Mouse (Mus musculus) midbrain, embryonic 11.5 days (tissue): ENCODE measurements around the gene Lrrc38. TPM values are rescaled to one million over a fixed set of nuclear protein-coding genes. Genes with fewer than 3 reads are reported as not detected.
"Not testable (repeated sequence)": the region's sequence is repeated elsewhere in the genome, so short reads cannot be mapped to it uniquely, and the experiment has no call there.

ENCODE experiments used
- ATAC-seq: fragments of 200-750 bp; cut with Nextera tagmentation; 2 replicates; pipeline ENCODE4 v1.8.0; 2017; ENCODE audit warnings: moderate TSS enrichment, moderate library complexity; ENCODE audit not compliant: low FRiP score
- DNase-seq: peaks from one replicate; pipeline ENCODE4 v3.0.0; 2015; ENCODE audit warnings: low spot score; ENCODE audit errors: missing footprints
- H3K27ac ChIP-seq: fragments of 300-500 bp; sonication (generic); 2 replicates; pipeline ENCODE4 v1.5.1; 2014; ENCODE audit warnings: low read depth, low read length
- H3K27me3 ChIP-seq: fragments of 300-500 bp; sonication (generic); 2 replicates; pipeline ENCODE4 v1.6.1; 2014; ENCODE audit warnings: mild to moderate bottlenecking, low read length, moderate library complexity, mixed read lengths; ENCODE audit not compliant: control insufficient read depth, insufficient read depth
- H3K36me3 ChIP-seq: fragments of 300-500 bp; sonication (generic); 2 replicates; pipeline ENCODE4 v1.6.1; 2014; ENCODE audit warnings: mild to moderate bottlenecking, low read length, moderate library complexity, mixed read lengths; ENCODE audit not compliant: control insufficient read depth, insufficient read depth
- H3K4me1 ChIP-seq: fragments of 300-500 bp; sonication (generic); 2 replicates; pipeline ENCODE4 v1.6.1; 2014; ENCODE audit warnings: low read length; ENCODE audit not compliant: control insufficient read depth, insufficient read depth
- H3K4me2 ChIP-seq: fragments of 300-500 bp; sonication (generic); 2 replicates; pipeline ENCODE4 v1.6.1; 2014; ENCODE audit warnings: mild to moderate bottlenecking, moderate library complexity
- H3K4me3 ChIP-seq: fragments of 300-500 bp; sonication (generic); 2 replicates; pipeline ENCODE4 v1.5.1; 2014; ENCODE audit warnings: low read depth, low read length
- H3K9ac ChIP-seq: fragments of 300-500 bp; sonication (generic); 2 replicates; pipeline ENCODE4 v1.6.1; 2014; ENCODE audit warnings: low read length
- H3K9me3 ChIP-seq: fragments of 300-500 bp; sonication (generic); 2 replicates; pipeline ENCODE4 v1.6.1; 2016; ENCODE audit warnings: low read length; ENCODE audit not compliant: control insufficient read depth
- WGBS: fragments of 180-500 bp; shearing (Covaris S2); extraction: QIAGEN DNeasy Blood & Tissue Kit; methylation state at CpG from one replicate; pipeline ENCODE4 v1.1.7; 2014; 5-methylcytosine and 5-hydroxymethylcytosine counted together
- polyA plus RNA-seq: library from polyadenylated mRNA; unstranded; fragments of >200 nt; fragmentation: Nextera tagmentation; extraction: Ambion mirVana; gene quantifications from 2 replicates; pipeline ENCODE4 v1.2.1, GENCODE M21; 2014

The Lrrc38 gene
- polyA plus RNA-seq, 1 experiment from 2014 or later: 0.27 TPM

DNA sequence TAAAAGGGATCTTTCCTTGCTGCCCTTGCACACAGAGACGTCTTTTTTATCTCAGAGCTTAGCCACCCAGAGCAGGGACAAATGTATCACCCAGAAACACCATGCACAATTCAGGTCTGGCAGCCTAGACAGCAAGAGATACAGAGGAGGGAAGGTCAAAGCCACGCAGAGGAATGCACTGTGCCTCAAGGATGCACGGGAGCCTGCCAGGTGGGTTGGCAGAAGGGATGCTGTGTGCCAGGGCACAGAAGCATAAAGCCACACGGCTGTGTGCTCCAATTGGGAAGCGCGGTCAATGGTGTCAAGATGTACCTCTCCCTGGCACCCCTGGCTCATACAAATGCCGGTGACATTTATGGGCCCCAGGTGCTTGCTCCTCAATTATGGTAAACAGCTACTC, 8.1 kb upstream of the Lrrc38 start:
- no peak overlapping the region for H3K9ac ChIP-seq
- H3K4me3 ChIP-seq: no peak overlapping the region
- no peaks in the 10 kb centered on the region for H3K27me3 ChIP-seq
- no peaks in the 10 kb centered on the region for H3K4me1 ChIP-seq
- H3K36me3 ChIP-seq: no peaks in the 10 kb centered on the region
- DNase-seq (no peak), ATAC-seq (no peak)
- H3K4me2 ChIP-seq: no peak overlapping the region
- H3K27ac ChIP-seq: no peak overlapping the region
- 90% methylated on average over 7 of the region's 7 CpGs for WGBS
- H3K9me3 ChIP-seq: no peaks in the 10 kb centered on the region

DNA sequence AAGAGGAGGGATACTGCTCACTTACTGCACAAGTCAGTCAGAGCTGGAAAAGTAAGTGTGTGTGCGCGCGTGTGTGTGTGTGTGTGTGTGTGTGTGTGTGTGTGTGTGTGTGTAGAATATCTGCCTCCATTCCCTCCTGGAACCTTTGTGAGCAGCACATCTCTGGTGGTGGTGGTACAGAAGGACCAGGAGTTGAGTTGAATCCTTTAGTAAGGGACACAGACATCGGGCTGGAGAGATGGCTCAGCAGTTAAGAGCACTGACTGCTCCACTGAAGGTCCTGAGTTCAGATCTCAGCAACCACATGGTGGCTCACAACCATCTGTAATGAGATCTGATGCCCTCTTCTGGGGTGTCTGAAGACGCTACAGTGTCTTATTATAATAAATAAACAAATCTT, 4.1 kb upstream of the Lrrc38 start:
- DNase-seq, H3K4me3 ChIP-seq, ATAC-seq, H3K9me3 ChIP-seq, H3K27ac ChIP-seq, H3K4me2 ChIP-seq, H3K36me3 ChIP-seq, H3K9ac ChIP-seq: not testable (repeated sequence)
- WGBS: 89% methylated on average over 5 of the region's 5 CpGs
- peaks cover 11% of the 10 kb centered on the region for H3K4me1 ChIP-seq
- peaks cover 26% of the 10 kb centered on the region for H3K27me3 ChIP-seq

DNA sequence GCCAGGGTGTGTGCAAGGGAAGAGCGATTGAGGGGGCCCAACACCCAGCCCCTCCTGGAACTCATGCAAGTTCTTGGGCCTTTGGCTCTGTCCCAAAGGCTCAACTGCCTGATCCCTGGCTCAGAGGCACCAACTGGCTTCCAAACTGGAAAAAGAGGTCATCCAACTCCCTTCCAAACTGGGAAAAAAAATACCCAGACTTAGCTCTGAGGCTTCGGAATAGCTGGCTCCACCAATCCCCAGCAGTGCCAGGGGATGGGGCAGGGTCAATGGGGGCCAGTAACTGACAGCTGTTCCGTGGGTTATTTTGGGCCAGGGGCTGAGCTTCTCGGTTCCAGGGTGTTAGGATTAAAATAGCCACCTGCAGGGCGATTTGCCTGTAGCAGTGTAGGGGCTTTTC, 879 bp upstream of the Lrrc38 start:
- Histone ChIP-seq H3K9me3 (no peaks in the 10 kb centered on the region), H3K4me2 (no peak overlapping the region), H3K27ac (no peak overlapping the region), H3K9ac (no peak overlapping the region), H3K4me1 (peaks cover 11% of the 10 kb centered on the region), H3K36me3 (no peaks in the 10 kb centered on the region), H3K4me3 (no peak overlapping the region), H3K27me3 (peaks cover 39% of the 10 kb centered on the region)
- ATAC-seq: no peak
- 24% methylated on average over 5 of the region's 5 CpGs for WGBS
- DNase-seq: no peak

DNA sequence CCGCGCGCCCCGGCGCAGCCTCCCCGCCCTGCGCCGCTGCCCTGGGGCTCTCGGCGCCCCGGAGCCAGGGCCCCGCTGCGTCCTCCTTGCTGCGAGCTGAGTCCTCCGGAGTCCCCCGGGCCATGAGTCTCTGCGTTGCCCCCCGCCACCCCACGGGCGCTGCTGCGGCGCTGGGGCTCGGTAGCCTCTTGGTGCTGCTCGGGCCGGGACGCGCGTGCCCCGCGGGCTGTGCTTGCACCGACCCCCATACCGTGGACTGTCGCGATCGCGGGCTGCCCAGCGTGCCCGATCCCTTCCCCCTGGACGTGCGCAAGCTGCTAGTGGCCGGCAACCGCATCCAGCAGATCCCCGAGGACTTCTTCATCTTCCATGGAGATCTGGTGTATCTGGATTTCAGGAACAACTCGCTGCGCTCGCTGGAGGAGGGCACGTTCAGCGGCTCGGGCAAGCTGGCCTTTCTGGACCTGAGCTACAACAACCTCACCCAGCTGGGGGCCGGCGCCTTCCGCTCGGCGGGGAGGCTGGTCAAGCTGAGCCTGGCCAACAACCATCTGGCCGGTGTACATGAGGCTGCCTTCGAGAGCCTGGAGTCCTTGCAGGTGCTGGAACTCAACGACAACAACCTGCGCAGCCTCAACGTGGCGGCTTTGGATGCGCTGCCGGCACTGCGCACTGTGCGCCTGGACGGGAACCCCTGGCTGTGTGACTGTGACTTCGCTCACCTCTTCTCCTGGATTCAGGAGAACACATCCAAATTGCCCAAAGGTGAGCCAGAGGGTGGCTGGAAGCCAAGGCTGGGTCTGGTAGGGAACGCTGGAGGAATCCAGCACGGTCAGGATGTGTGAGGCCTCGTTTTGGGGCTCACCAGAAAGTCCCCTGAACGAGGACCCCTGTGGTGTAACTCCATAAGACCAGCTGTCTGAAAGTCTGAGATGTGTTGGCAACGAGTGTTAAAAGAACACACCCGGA, 774 bp downstream of the Lrrc38 start:
- no peak overlapping the region for H3K27ac ChIP-seq
- peaks cover 11% of the 10 kb centered on the region for H3K4me1 ChIP-seq
- H3K4me3 ChIP-seq: peak overlapping the region; percentile 43
- peaks cover 39% of the 10 kb centered on the region for H3K27me3 ChIP-seq
- 3% methylated on average over 72 of the region's 72 CpGs for WGBS
- no peaks in the 10 kb centered on the region for H3K9me3 ChIP-seq
- H3K9ac ChIP-seq: peak overlapping the region; percentile 47; the same call in 1 of the 2 replicates
- H3K4me2 ChIP-seq: peak overlapping the region; percentile 82
- DNase-seq (peak; percentile 92), ATAC-seq (peak; percentile 52)
- H3K36me3 ChIP-seq: no peaks in the 10 kb centered on the region

DNA sequence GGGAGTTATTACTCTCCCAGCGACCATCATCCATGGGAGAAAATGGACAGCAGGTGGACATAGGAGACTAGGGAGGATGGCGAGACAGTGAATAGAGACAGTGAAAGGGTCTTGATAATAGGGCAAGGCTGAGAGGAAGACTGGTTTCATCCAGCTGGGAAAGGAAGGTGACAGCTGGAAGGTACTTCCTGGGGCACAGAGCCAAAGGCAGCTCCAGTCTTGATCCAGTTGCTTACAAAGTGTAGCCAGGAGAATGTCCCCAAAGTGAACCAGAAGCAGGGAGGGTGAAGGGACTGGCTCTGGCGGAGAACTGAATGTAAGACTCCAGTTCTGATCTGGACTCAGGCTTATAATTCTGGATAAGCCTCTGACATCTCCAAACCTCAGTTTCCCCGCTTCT, 2.7 kb downstream of the Lrrc38 start:
- Histone ChIP-seq H3K4me2 (no peak overlapping the region), H3K9me3 (no peaks in the 10 kb centered on the region), H3K36me3 (no peaks in the 10 kb centered on the region), H3K4me3 (no peak overlapping the region), H3K9ac (no peak overlapping the region), H3K4me1 (peaks cover 11% of the 10 kb centered on the region), H3K27me3 (peaks cover 39% of the 10 kb centered on the region), H3K27ac (no peak overlapping the region)
- DNase-seq (no peak), ATAC-seq (no peak)
- 81% methylated on average over 4 of the region's 4 CpGs for WGBS

DNA sequence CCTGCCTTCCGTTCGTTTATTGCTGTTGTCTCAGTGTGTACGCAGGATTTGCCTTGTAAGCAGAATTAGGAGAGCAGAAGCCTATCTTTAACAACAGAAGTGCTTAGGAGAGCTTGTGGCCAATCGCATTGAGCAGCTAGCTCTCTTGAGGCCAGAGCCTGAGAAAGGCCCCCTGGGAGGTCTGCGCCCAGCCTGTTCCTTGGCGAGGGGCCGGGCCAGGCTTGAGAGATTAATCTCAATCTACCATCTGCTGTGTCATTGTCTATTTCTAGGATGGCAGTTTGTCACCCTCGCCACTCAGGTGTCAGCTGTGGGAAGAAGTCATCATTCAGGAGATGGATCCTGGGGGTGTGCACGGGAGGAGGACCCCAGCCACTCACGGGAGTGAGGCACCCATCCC, 12.0 kb downstream of the Lrrc38 start:
- Histone ChIP-seq H3K4me2 (no peak overlapping the region), H3K4me3 (no peak overlapping the region), H3K27ac (no peak overlapping the region), H3K9me3 (no peaks in the 10 kb centered on the region; the same call in 1 of the 2 replicates), H3K36me3 (no peaks in the 10 kb centered on the region), H3K4me1 (peaks cover 6% of the 10 kb centered on the region), H3K27me3 (no peaks in the 10 kb centered on the region), H3K9ac (no peak overlapping the region)
- WGBS: 70% methylated on average over 10 of the region's 10 CpGs
- DNase-seq (no peak), ATAC-seq (no peak)

DNA sequence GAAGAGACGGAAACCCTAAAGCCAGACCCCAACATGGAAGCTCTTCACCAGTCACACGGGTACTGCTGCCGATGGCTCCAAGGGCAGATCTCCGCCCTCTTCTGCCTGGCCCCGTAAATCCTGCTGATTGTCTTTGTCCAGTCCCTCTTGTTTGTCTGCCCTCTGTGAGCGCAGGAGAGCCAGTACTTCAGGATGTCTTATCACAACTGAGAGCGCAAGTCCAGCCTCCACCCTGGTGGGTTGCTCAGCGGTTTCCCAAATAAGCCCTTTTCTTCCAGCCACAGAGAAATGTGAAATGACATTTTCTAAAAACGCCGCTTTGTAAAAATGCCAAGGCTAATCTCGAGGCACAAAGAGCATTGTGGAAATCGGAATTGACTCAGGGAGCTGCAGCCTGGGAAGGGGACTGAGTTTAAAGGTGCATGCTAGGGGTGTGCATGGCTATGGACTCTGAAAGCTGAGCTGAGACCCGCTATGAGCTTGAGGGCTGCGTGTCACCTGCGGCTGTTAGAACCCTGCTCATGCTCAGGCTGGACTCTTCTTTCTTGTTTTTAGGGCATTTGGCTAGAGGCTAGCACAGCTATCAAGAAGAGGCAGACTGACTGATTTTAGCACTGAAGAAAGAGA, 17.0 kb downstream of the Lrrc38 start:
- 24% methylated on average over 15 of the region's 15 CpGs for WGBS
- H3K27ac ChIP-seq: no peak overlapping the region
- DNase-seq: peak; percentile 88
- H3K9me3 ChIP-seq: no peaks in the 10 kb centered on the region; the same call in 1 of the 2 replicates
- ATAC-seq: peak; percentile 64
- H3K4me2 ChIP-seq: no peak overlapping the region; the same call in 1 of the 2 replicates
- peaks cover 9% of the 10 kb centered on the region for H3K4me1 ChIP-seq
- H3K4me3 ChIP-seq: no peak overlapping the region
- H3K27me3 ChIP-seq: no peaks in the 10 kb centered on the region
- H3K9ac ChIP-seq: no peak overlapping the region; the same call in 1 of the 2 replicates
- no peaks in the 10 kb centered on the region for H3K36me3 ChIP-seq

DNA sequence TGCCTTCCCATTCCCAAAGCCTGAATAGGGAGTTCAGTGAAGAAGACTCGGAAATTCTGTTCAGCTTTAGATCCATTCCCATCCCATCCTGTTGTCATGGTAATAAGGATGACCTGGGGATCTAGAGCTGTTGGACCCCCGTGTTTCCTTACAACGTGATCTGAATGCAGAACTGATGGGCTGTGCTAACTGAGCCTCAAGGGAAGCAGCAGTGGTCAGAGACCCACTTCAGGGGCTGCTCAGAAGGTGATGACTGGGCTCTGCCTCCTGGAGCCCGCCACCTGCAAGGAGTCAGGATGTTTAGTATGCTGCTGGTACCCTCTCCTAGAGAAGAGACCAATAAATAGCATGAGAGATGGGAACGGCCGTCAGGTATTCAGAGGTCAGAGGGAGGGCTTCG, 29.9 kb downstream of the Lrrc38 start:
- Histone ChIP-seq H3K4me3 (no peak overlapping the region), H3K4me1 (peaks cover 12% of the 10 kb centered on the region), H3K9me3 (no peaks in the 10 kb centered on the region), H3K9ac (no peak overlapping the region; the same call in 1 of the 2 replicates), H3K27ac (peak overlapping the region; percentile 17; the same call in 1 of the 2 replicates), H3K36me3 (no peaks in the 10 kb centered on the region), H3K27me3 (no peaks in the 10 kb centered on the region), H3K4me2 (peak overlapping the region; percentile 22; the same call in 1 of the 2 replicates)
- 28% methylated on average over 7 of the region's 7 CpGs for WGBS
- ATAC-seq (peak; percentile 64), DNase-seq (peak; percentile 90)
